Mouse (Mus musculus) ES-Bruce4 (cell line): ENCODE measurements at regions not wholly inside any gene's neighbourhood (a gene's known extent, or its start where the extent isn't known, plus 50 kb on each side); places are given as distances from the start of the nearest gene placed in this dataset.

Source experiments
- CTCF ChIP-seq: IDR thresholded peaks from one replicate; pipeline ENCODE4 v1.8.1; 2011; ENCODE audit warnings: low read depth, low read length
- EP300 ChIP-seq: IDR thresholded peaks from 2 replicates; pipeline ENCODE4 v1.6.1; 2011; ENCODE audit warnings: low read depth, low read length; ENCODE audit not compliant: insufficient read depth
- POLR2A ChIP-seq: IDR thresholded peaks from one replicate; pipeline ENCODE4 v1.8.1; 2011; ENCODE audit warnings: low read length; ENCODE audit not compliant: insufficient read depth

DNA sequence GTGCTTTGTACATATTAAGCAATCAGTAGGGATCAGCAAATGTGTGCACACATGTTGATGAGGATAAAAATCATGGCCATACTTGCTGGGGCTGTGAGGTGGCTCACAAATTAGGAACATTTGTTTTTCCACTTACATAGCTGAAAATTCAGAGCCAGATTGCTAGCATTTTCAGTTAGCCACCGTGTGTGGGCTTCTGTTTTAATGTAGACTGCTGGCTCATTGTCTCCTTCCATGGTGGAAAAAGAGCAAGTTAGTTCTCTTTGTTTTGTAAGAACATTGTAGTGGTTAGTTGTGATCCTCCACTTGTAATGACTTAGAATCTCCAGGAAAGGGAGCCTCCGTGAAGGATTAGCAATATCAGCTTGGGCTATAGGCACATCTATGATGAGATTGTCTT lies 107.2 kb upstream of the 4931417E11Rik start:
- TF ChIP-seq CTCF, result no peak
- no peak for TF ChIP-seq POLR2A
- TF ChIP-seq EP300, result no peak
